Mouse (Mus musculus): ENCODE results near the gene Kpna7. TPM values are rescaled to one million over a fixed set of nuclear protein-coding genes. Genes with fewer than 3 reads are reported as not detected.

Kpna7 gene
- polyA plus RNA-seq, 1 experiment = not detected

- no peak for DNase-seq
- TF ChIP-seq CTCF (IDR thresholded peaks at IDR 0.05; ENCODE audit: borderline replicate concordance, insufficient read depth, low read depth, low read length) = no peak
- TF ChIP-seq POLR2A (IDR thresholded peaks at IDR 0.05; ENCODE audit: borderline replicate concordance, insufficient read depth, low read length) = no peak
- WGBS = 90% methylated on average over 5 of the region's 5 CpGs
- H3K4me1 ChIP-seq (ENCODE audit: control insufficient read depth, insufficient read depth, low read length) = no peaks in the 10 kb centered on the region
- H3K27ac ChIP-seq (ENCODE audit: insufficient read depth, low read length) = no peak overlapping the region
- no peak overlapping the region for H3K4me3 ChIP-seq (replicated peaks; ENCODE audit: insufficient read depth, low read depth, low read length)
- no peaks in the 10 kb centered on the region for H3K27me3 ChIP-seq (ENCODE audit: control insufficient read depth, insufficient read depth, low read length)
Measured at GRCm38 (mm10) chr5:144984839-144985238, 99.0 kb downstream of the Kpna7 start.

- WGBS = 94% methylated on average over 3 of the region's 3 CpGs
- Histone ChIP-seq H3K4me1 (ENCODE audit: control insufficient read depth, insufficient read depth, low read length) (no peaks in the 10 kb centered on the region), H3K27ac (ENCODE audit: insufficient read depth, low read length) (no peak overlapping the region), H3K4me3 (replicated peaks; ENCODE audit: insufficient read depth, low read depth, low read length) (no peak overlapping the region), H3K27me3 (ENCODE audit: control insufficient read depth, insufficient read depth, low read length) (no peaks in the 10 kb centered on the region)
- TF ChIP-seq CTCF (IDR thresholded peaks at IDR 0.05; ENCODE audit: borderline replicate concordance, insufficient read depth, low read depth, low read length) = no peak
- no peak for TF ChIP-seq POLR2A (IDR thresholded peaks at IDR 0.05; ENCODE audit: borderline replicate concordance, insufficient read depth, low read length)
- DNase-seq = no peak
Measured at GRCm38 (mm10) chr5:144983227-144983626, 100.6 kb downstream of the Kpna7 start.

GRCm38 (mm10) chr5:144979110-144979509 is 104.7 kb downstream of the Kpna7 start:
- H3K27me3 ChIP-seq (ENCODE audit: control insufficient read depth, insufficient read depth, low read length) = no peaks in the 10 kb centered on the region
- 86% methylated on average over 6 of the region's 6 CpGs for WGBS
- no peak for DNase-seq

DNA sequence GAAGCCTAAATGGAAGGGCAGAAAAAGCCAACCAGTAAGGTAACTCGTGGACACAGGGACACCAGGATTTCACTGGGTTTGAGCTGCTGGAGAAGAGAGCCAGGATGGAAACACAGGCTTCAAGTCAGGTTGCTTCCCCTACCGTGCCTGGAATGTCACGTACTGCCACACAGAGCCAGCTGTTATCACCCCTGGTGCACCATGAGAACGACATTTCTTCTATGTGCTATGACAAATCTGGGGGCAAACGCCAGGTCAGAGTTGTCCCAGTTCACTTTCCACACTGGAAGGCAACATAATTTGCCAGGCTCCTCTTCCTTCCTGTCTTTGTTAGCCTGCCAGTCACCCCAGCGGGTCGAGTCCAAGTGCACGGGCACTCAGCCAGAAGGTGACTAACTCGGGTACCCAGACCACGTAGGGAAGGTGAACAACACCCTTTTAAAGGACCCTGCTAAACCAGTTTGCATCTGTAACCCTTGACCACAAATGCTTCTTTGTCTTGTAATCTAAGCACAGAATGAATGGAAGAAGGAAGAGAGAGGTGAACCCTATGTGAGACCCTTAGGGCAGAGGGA is 105.2 kb downstream of the Kpna7 start:
- Histone ChIP-seq H3K4me1 (ENCODE audit: control insufficient read depth, insufficient read depth, low read length) (no peaks in the 10 kb centered on the region), H3K4me3 (replicated peaks; ENCODE audit: insufficient read depth, low read depth, low read length) (no peak overlapping the region), H3K27me3 (ENCODE audit: control insufficient read depth, insufficient read depth, low read length) (no peaks in the 10 kb centered on the region), H3K27ac (ENCODE audit: insufficient read depth, low read length) (no peak overlapping the region)
- TF ChIP-seq CTCF (IDR thresholded peaks at IDR 0.05; ENCODE audit: borderline replicate concordance, insufficient read depth, low read depth, low read length) (no peak), POLR2A (IDR thresholded peaks at IDR 0.05; ENCODE audit: borderline replicate concordance, insufficient read depth, low read length) (no peak)
- WGBS = 30% methylated on average over 10 of the region's 10 CpGs
- no peak for DNase-seq

More at GRCm38 (mm10) chr5:144979110-144979509, 104.7 kb downstream of the Kpna7 start:
- TF ChIP-seq CTCF (IDR thresholded peaks at IDR 0.05; ENCODE audit: borderline replicate concordance, insufficient read depth, low read depth, low read length) (no peak), POLR2A (IDR thresholded peaks at IDR 0.05; ENCODE audit: borderline replicate concordance, insufficient read depth, low read length) (no peak)
- no peak overlapping the region for H3K27ac ChIP-seq (ENCODE audit: insufficient read depth, low read length)
- H3K4me3 ChIP-seq (replicated peaks; ENCODE audit: insufficient read depth, low read depth, low read length) = no peak overlapping the region
- H3K4me1 ChIP-seq (ENCODE audit: control insufficient read depth, insufficient read depth, low read length) = no peaks in the 10 kb centered on the region

DNA sequence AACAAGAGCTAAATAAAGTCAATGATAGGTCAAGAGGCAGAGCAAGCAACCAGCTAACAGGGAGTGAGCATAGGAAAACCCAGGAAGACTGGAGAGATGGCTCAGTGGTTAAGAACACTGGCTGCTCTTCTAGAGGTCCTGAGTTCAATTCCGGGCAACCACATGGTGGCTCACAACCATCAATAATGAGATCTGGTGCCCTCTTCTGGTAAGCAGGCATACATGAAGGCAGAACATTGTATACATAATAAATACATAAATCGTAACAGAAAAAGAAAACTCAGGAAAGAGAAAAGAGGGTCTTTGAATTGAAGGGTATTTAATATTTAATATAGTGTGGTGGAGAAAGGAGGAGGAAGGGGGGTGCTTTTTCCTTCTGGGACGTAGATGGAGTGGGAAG is 112.6 kb downstream of the Kpna7 start:
- Histone ChIP-seq H3K4me3 (replicated peaks; ENCODE audit: insufficient read depth, low read depth, low read length) (no peak overlapping the region), H3K27me3 (ENCODE audit: control insufficient read depth, insufficient read depth, low read length) (no peaks in the 10 kb centered on the region), H3K4me1 (ENCODE audit: control insufficient read depth, insufficient read depth, low read length) (no peaks in the 10 kb centered on the region), H3K27ac (ENCODE audit: insufficient read depth, low read length) (no peak overlapping the region)
- TF ChIP-seq CTCF (IDR thresholded peaks at IDR 0.05; ENCODE audit: borderline replicate concordance, insufficient read depth, low read depth, low read length) (no peak), POLR2A (IDR thresholded peaks at IDR 0.05; ENCODE audit: borderline replicate concordance, insufficient read depth, low read length) (no peak)
- 85% methylated on average over 3 of the region's 3 CpGs for WGBS
- DNase-seq = no peak

DNA sequence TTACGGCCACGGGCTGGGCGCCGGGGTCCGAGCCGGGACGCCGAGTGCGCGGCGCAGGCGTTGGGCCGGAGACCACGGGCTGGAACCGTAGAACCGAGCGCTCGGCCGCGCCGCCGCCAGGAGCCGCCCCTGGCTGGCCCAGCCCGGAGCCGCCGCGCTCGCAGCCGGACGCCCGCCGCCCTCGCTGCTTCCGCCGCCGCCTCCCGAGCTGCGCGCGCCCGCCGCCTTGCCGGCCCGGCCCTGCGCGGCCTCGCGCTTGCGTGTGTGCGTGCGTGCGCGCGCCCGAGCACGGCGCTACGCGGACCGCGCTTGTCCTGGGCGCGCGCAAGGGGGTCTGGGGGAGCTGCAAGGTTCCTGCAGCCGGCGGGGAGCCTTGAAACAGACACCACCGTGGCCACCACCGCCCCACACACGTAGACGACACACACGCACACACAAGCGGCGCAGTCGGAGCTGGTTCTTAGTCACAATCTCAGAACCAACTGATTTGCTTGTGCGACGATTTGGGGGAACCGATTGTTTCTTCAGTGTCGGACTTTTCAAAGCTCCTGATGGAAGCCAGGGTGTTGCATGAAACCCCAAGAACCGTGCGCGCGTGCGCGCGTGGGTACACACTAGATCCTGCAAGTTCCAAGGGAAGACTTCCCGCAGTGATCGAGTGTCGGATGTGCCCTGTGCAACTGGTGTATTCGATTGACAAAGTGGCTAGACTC is 118.0 kb downstream of the Kpna7 start, which contains the start of gene Smurf1:
Smurf1 (minus strand) TSS at position 209 of the 713 bp plus-strand sequence.
- H3K27me3 ChIP-seq (ENCODE audit: control insufficient read depth, insufficient read depth, low read length) = no peaks in the 10 kb centered on the region
- DNase-seq = peak; percentile 84
- peaks cover 9% of the 10 kb centered on the region for H3K4me1 ChIP-seq (ENCODE audit: control insufficient read depth, insufficient read depth, low read length)
- TF ChIP-seq POLR2A (IDR thresholded peaks at IDR 0.05; ENCODE audit: borderline replicate concordance, insufficient read depth, low read length) (peak; percentile 71; the same call in 1 of the 2 replicates), CTCF (IDR thresholded peaks at IDR 0.05; ENCODE audit: borderline replicate concordance, insufficient read depth, low read depth, low read length) (no peak)
- H3K27ac ChIP-seq (ENCODE audit: insufficient read depth, low read length) = peak within 1 kb of the TSS; percentile 39
- peak within 1 kb of the TSS; percentile 74 for H3K4me3 ChIP-seq (replicated peaks; ENCODE audit: insufficient read depth, low read depth, low read length)
- WGBS = 1% methylated on average over 89 of the region's 89 CpGs

GRCm38 (mm10) chr5:144964872-144965638 is 118.8 kb downstream of the Kpna7 start:
- peak; percentile 78 for DNase-seq
- TF ChIP-seq POLR2A (IDR thresholded peaks at IDR 0.05; ENCODE audit: borderline replicate concordance, insufficient read depth, low read length) (no peak), CTCF (IDR thresholded peaks at IDR 0.05; ENCODE audit: borderline replicate concordance, insufficient read depth, low read depth, low read length) (no peak)
- Histone ChIP-seq H3K27me3 (ENCODE audit: control insufficient read depth, insufficient read depth, low read length) (no peaks in the 10 kb centered on the region), H3K4me1 (ENCODE audit: control insufficient read depth, insufficient read depth, low read length) (peaks cover 9% of the 10 kb centered on the region), H3K27ac (ENCODE audit: insufficient read depth, low read length) (no peak overlapping the region), H3K4me3 (replicated peaks; ENCODE audit: insufficient read depth, low read depth, low read length) (peak overlapping the region; percentile 71)
- WGBS = 1% methylated on average over 48 of the region's 56 CpGs
